Mouse (Mus musculus): ENCODE data around the gene Sh3bgrl3.

Sh3bgrl3 gene

GRCm38 (mm10) chr4:134128983-134129362 is 384 bp upstream of the Sh3bgrl3 start:
- no peak for DNase-seq (ENCODE audit: low read depth, low spot score)

- no peak for DNase-seq (ENCODE audit: low read depth, low spot score)
Observed at GRCm38 (mm10) chr4:134127793-134128192, 796 bp downstream of the Sh3bgrl3 start.

GRCm38 (mm10) chr4:134127121-134127455 is 1.5 kb downstream of the Sh3bgrl3 start:
- DNase-seq (ENCODE audit: low read depth, low spot score) = no peak

GRCm38 (mm10) chr4:134126300-134127120 is 2.1 kb downstream of the Sh3bgrl3 start:
- DNase-seq (ENCODE audit: low read depth, low spot score) = no peak

- DNase-seq (ENCODE audit: low read depth, low spot score) = no peak
Observed at GRCm38 (mm10) chr4:134125383-134126060, 3.1 kb downstream of the Sh3bgrl3 start.

GRCm38 (mm10) chr4:134123680-134124551 is 4.7 kb downstream of the Sh3bgrl3 start:
- peak; percentile 67 for DNase-seq (ENCODE audit: low read depth, low spot score)

- no peak for DNase-seq (ENCODE audit: low read depth, low spot score)
Observed at GRCm38 (mm10) chr4:134123147-134123546, 5.4 kb downstream of the Sh3bgrl3 start.

- DNase-seq (ENCODE audit: low read depth, low spot score) = no peak
Observed at GRCm38 (mm10) chr4:134122281-134122680, 6.3 kb downstream of the Sh3bgrl3 start.

- DNase-seq (ENCODE audit: low read depth, low spot score) = no peak
Observed at GRCm38 (mm10) chr4:134121571-134121970, 7.0 kb downstream of the Sh3bgrl3 start.

GRCm38 (mm10) chr4:134120916-134121315 is 7.7 kb downstream of the Sh3bgrl3 start:
- no peak for DNase-seq (ENCODE audit: low read depth, low spot score)

- DNase-seq (ENCODE audit: low read depth, low spot score) = no peak
Observed at GRCm38 (mm10) chr4:134120192-134120805, 8.3 kb downstream of the Sh3bgrl3 start.

- DNase-seq (ENCODE audit: low read depth, low spot score) = no peak
Observed at GRCm38 (mm10) chr4:134119644-134120043, 8.9 kb downstream of the Sh3bgrl3 start.

GRCm38 (mm10) chr4:134119042-134119441 is 9.5 kb downstream of the Sh3bgrl3 start:
- no peak for DNase-seq (ENCODE audit: low read depth, low spot score)

- DNase-seq (ENCODE audit: low read depth, low spot score) = no peak
Observed at GRCm38 (mm10) chr4:134118126-134118800, 10.3 kb downstream of the Sh3bgrl3 start.

GRCm38 (mm10) chr4:134117012-134117411 is 11.6 kb downstream of the Sh3bgrl3 start:
- no peak for DNase-seq (ENCODE audit: low read depth, low spot score)

GRCm38 (mm10) chr4:134116501-134116900 is 12.1 kb downstream of the Sh3bgrl3 start:
- DNase-seq (ENCODE audit: low read depth, low spot score) = no peak

GRCm38 (mm10) chr4:134115215-134116144 is 13.1 kb downstream of the Sh3bgrl3 start:
- DNase-seq (ENCODE audit: low read depth, low spot score) = no peak

- DNase-seq (ENCODE audit: low read depth, low spot score) = no peak
Observed at GRCm38 (mm10) chr4:134114038-134114437, 14.6 kb downstream of the Sh3bgrl3 start.

GRCm38 (mm10) chr4:134113356-134113994 is 15.1 kb downstream of the Sh3bgrl3 start:
- peak; percentile 61 for DNase-seq (ENCODE audit: low read depth, low spot score)

All from retina, postnatal 7 days (tissue).